Mouse (Mus musculus): ENCODE results near the gene Rassf4. TPM values are rescaled to one million over a fixed set of nuclear protein-coding genes. Genes with fewer than 3 reads are reported as not detected.

Rassf4 gene
- polyA plus RNA-seq, 1 experiment from 2014 or later = 29.0 TPM

GRCm38 (mm10) chr6:116671031-116671430, 2.7 kb downstream of the Rassf4 start:
- 0 out of 2 replicates have a peak overlapping the region, but pooled peaks have one; percentile 30 for H3K9ac ChIP-seq (replicated peaks)
- H3K27ac ChIP-seq (replicated peaks) = no peak overlapping the region
- H3K4me2 ChIP-seq = peak overlapping the region; percentile 98
- H3K9me3 ChIP-seq (replicated peaks) = no peaks in the 10 kb centered on the region
- H3K4me3 ChIP-seq (replicated peaks) = 0 out of 2 replicates have a peak overlapping the region, but pooled peaks have one; percentile 10
- no peak for ATAC-seq (ENCODE audit: low FRiP score)
- WGBS = 8% methylated on average over 5 of the region's 5 CpGs
- peaks cover 51% of the 10 kb centered on the region for H3K4me1 ChIP-seq
- H3K36me3 ChIP-seq = no peaks in the 10 kb centered on the region
- H3K27me3 ChIP-seq (replicated peaks) = 0 out of 2 replicates have a peak, but pooled peaks cover 3% of the 10 kb centered on the region

GRCm38 (mm10) chr6:116670144-116670543, 3.6 kb downstream of the Rassf4 start:
- 21% methylated on average over 6 of the region's 6 CpGs for WGBS
- no peaks in the 10 kb centered on the region for H3K36me3 ChIP-seq
- H3K4me1 ChIP-seq = peaks cover 51% of the 10 kb centered on the region
- H3K4me3 ChIP-seq (replicated peaks) = no peak overlapping the region
- peak overlapping the region; percentile 98 for H3K4me2 ChIP-seq
- ATAC-seq (ENCODE audit: low FRiP score) = no peak
- H3K27ac ChIP-seq (replicated peaks) = peak overlapping the region; percentile 41; the same call in 1 of the 2 replicates
- H3K27me3 ChIP-seq (replicated peaks) = 0 out of 2 replicates have a peak, but pooled peaks cover 3% of the 10 kb centered on the region
- H3K9ac ChIP-seq (replicated peaks) = no peak overlapping the region
- H3K9me3 ChIP-seq (replicated peaks) = no peaks in the 10 kb centered on the region

- no peak overlapping the region for H3K9ac ChIP-seq (replicated peaks)
- no peak overlapping the region for H3K4me2 ChIP-seq
- no peak for ATAC-seq (ENCODE audit: low FRiP score)
- H3K27me3 ChIP-seq (replicated peaks) = 0 out of 2 replicates have a peak, but pooled peaks cover 3% of the 10 kb centered on the region
- H3K4me1 ChIP-seq = peaks cover 43% of the 10 kb centered on the region
- no peak overlapping the region for H3K27ac ChIP-seq (replicated peaks)
- no peaks in the 10 kb centered on the region for H3K36me3 ChIP-seq
- no peak overlapping the region for H3K4me3 ChIP-seq (replicated peaks)
- 29% methylated on average over 11 of the region's 11 CpGs for WGBS
- H3K9me3 ChIP-seq (replicated peaks) = no peaks in the 10 kb centered on the region
Observed at GRCm38 (mm10) chr6:116668682-116669470, 4.9 kb downstream of the Rassf4 start.

- Histone ChIP-seq H3K4me3 (replicated peaks) (no peak overlapping the region), H3K4me2 (no peak overlapping the region), H3K27ac (replicated peaks) (no peak overlapping the region), H3K4me1 (peaks cover 31% of the 10 kb centered on the region), H3K9me3 (replicated peaks) (no peaks in the 10 kb centered on the region), H3K27me3 (replicated peaks) (0 out of 2 replicates have a peak, but pooled peaks cover 2% of the 10 kb centered on the region), H3K36me3 (no peaks in the 10 kb centered on the region), H3K9ac (replicated peaks) (no peak overlapping the region)
- WGBS = 67% methylated on average over 3 of the region's 3 CpGs
- ATAC-seq (ENCODE audit: low FRiP score) = no peak
Observed at GRCm38 (mm10) chr6:116667382-116667781, 6.4 kb downstream of the Rassf4 start.

- H3K9ac ChIP-seq (replicated peaks) = no peak overlapping the region
- peaks cover 29% of the 10 kb centered on the region for H3K4me1 ChIP-seq
- H3K4me3 ChIP-seq (replicated peaks) = no peak overlapping the region
- no peak for ATAC-seq (ENCODE audit: low FRiP score)
- WGBS = 18% methylated on average over 3 of the region's 3 CpGs
- no peaks in the 10 kb centered on the region for H3K9me3 ChIP-seq (replicated peaks)
- no peak overlapping the region for H3K27ac ChIP-seq (replicated peaks)
- H3K4me2 ChIP-seq = no peak overlapping the region
- no peaks in the 10 kb centered on the region for H3K36me3 ChIP-seq
- no peaks in the 10 kb centered on the region for H3K27me3 ChIP-seq (replicated peaks)
Observed at GRCm38 (mm10) chr6:116666892-116667291, 6.9 kb downstream of the Rassf4 start.

- Histone ChIP-seq H3K27me3 (replicated peaks) (no peaks in the 10 kb centered on the region), H3K9ac (replicated peaks) (no peak overlapping the region), H3K9me3 (replicated peaks) (no peaks in the 10 kb centered on the region), H3K36me3 (no peaks in the 10 kb centered on the region), H3K4me2 (no peak overlapping the region), H3K4me1 (peaks cover 22% of the 10 kb centered on the region), H3K4me3 (replicated peaks) (no peak overlapping the region), H3K27ac (replicated peaks) (no peak overlapping the region)
- 67% methylated on average over 12 of the region's 12 CpGs for WGBS
- no peak for ATAC-seq (ENCODE audit: low FRiP score)
Observed at GRCm38 (mm10) chr6:116666085-116666750, 7.5 kb downstream of the Rassf4 start.

GRCm38 (mm10) chr6:116664830-116665229, 8.9 kb downstream of the Rassf4 start:
- WGBS = 73% methylated on average over 3 of the region's 3 CpGs
- ATAC-seq (ENCODE audit: low FRiP score) = no peak

GRCm38 (mm10) chr6:116664031-116664430, 9.7 kb downstream of the Rassf4 start:
- Histone ChIP-seq H3K9me3 (replicated peaks) (no peaks in the 10 kb centered on the region), H3K4me1 (peaks cover 3% of the 10 kb centered on the region; the same call in 1 of the 2 replicates), H3K36me3 (no peaks in the 10 kb centered on the region), H3K4me3 (replicated peaks) (no peak overlapping the region), H3K9ac (replicated peaks) (no peak overlapping the region), H3K4me2 (no peak overlapping the region), H3K27ac (replicated peaks) (no peak overlapping the region), H3K27me3 (replicated peaks) (no peaks in the 10 kb centered on the region)
- WGBS = 85% methylated on average over 6 of the region's 6 CpGs
- no peak for ATAC-seq (ENCODE audit: low FRiP score)

More at GRCm38 (mm10) chr6:116664830-116665229, 8.9 kb downstream of the Rassf4 start:
- Histone ChIP-seq H3K9me3 (replicated peaks) (no peaks in the 10 kb centered on the region), H3K36me3 (no peaks in the 10 kb centered on the region), H3K27me3 (replicated peaks) (no peaks in the 10 kb centered on the region), H3K4me1 (peaks cover 8% of the 10 kb centered on the region), H3K27ac (replicated peaks) (no peak overlapping the region), H3K4me3 (replicated peaks) (no peak overlapping the region), H3K9ac (replicated peaks) (no peak overlapping the region), H3K4me2 (no peak overlapping the region)

- WGBS = 91% methylated on average over 2 of the region's 2 CpGs
- no peaks in the 10 kb centered on the region for H3K27me3 ChIP-seq (replicated peaks)
- H3K36me3 ChIP-seq = no peaks in the 10 kb centered on the region
- no peak overlapping the region for H3K4me3 ChIP-seq (replicated peaks)
- H3K9ac ChIP-seq (replicated peaks) = no peak overlapping the region
- H3K27ac ChIP-seq (replicated peaks) = no peak overlapping the region
- no peak for ATAC-seq (ENCODE audit: low FRiP score)
- H3K4me2 ChIP-seq = no peak overlapping the region
- no peaks in the 10 kb centered on the region for H3K4me1 ChIP-seq
- no peaks in the 10 kb centered on the region for H3K9me3 ChIP-seq (replicated peaks)
Observed at GRCm38 (mm10) chr6:116663364-116663763, 10.4 kb downstream of the Rassf4 start.

- Histone ChIP-seq H3K27me3 (replicated peaks) (no peaks in the 10 kb centered on the region), H3K4me2 (no peak overlapping the region), H3K27ac (replicated peaks) (no peak overlapping the region), H3K4me1 (no peaks in the 10 kb centered on the region), H3K9me3 (replicated peaks) (no peaks in the 10 kb centered on the region), H3K4me3 (replicated peaks) (no peak overlapping the region), H3K9ac (replicated peaks) (no peak overlapping the region), H3K36me3 (no peaks in the 10 kb centered on the region)
- ATAC-seq (ENCODE audit: low FRiP score) = peak; percentile 88
- WGBS = 68% methylated on average over 9 of the region's 9 CpGs
Observed at GRCm38 (mm10) chr6:116653684-116654454, 19.9 kb downstream of the Rassf4 start.

GRCm38 (mm10) chr6:116653191-116653590, 20.6 kb downstream of the Rassf4 start:
- no peak overlapping the region for H3K9ac ChIP-seq (replicated peaks)
- H3K4me2 ChIP-seq = no peak overlapping the region
- no peak overlapping the region for H3K27ac ChIP-seq (replicated peaks)
- WGBS = 85% methylated on average over 3 of the region's 3 CpGs
- H3K27me3 ChIP-seq (replicated peaks) = no peaks in the 10 kb centered on the region
- no peaks in the 10 kb centered on the region for H3K9me3 ChIP-seq (replicated peaks)
- ATAC-seq (ENCODE audit: low FRiP score) = no peak
- no peak overlapping the region for H3K4me3 ChIP-seq (replicated peaks)
- H3K36me3 ChIP-seq = no peaks in the 10 kb centered on the region
- no peaks in the 10 kb centered on the region for H3K4me1 ChIP-seq
